Mouse (Mus musculus) neutrophil, adult 5-6 weeks (primary cell): Measurements from ENCODE around the gene Atg9a. TPM values are rescaled to one million over a fixed set of nuclear protein-coding genes. Genes with fewer than 3 reads are reported as not detected.
A peak's percentile ranks its signal among the peaks of the same experiment; 100 is the strongest.
"Not testable (repeated sequence)": the region's sequence is repeated elsewhere in the genome, so short reads cannot be mapped to it uniquely, and the experiment has no call there.

Experiments used
- ATAC-seq: fragments of 151-379, 151-347 bp; 2 replicates; pipeline ENCODE4 v1.8.0; 2017; ENCODE audit warnings: mild to moderate bottlenecking, moderate TSS enrichment; ENCODE audit not compliant: insufficient number of reproducible peaks, poor library complexity, low FRiP score, severe bottlenecking; ENCODE audit errors: extremely low read depth
- total RNA-seq: library from RNA; stranded (forward); fragments of 200-1000 nt; gene quantifications from 2 replicates; pipeline ENCODE4 v1.2.3, GENCODE M21; 2017

The Atg9a gene
- total RNA-seq: 18.2 and 26.2 TPM in 2 replicates

GRCm38 (mm10) chr1:75191622-75192402 lies at the start of gene Atg9a, which contains the start of gene Ankzf1:
Gene Atg9a, minus strand, starts transcription at chr1:75192196.
Gene Ankzf1, plus strand, starts transcription at chr1:75192151.
- peak; percentile 95 for ATAC-seq

GRCm38 (mm10) chr1:75239591-75239990 lies 47.6 kb upstream of the Atg9a start:
- ATAC-seq: no peak

GRCm38 (mm10) chr1:75236117-75237050 lies 44.4 kb upstream of the Atg9a start, which contains the start of gene Dnajb2:
Gene Dnajb2, plus strand, starts transcription at chr1:75236406.
- peak; percentile 69 for ATAC-seq

- ATAC-seq: peak; percentile 75
Measured at GRCm38 (mm10) chr1:75234606-75235005, 42.6 kb upstream of the Atg9a start.

- ATAC-seq: not testable (repeated sequence)
Measured at GRCm38 (mm10) chr1:75232489-75232888, 40.5 kb upstream of the Atg9a start.

GRCm38 (mm10) chr1:75231664-75232152 lies 39.7 kb upstream of the Atg9a start, which contains the start of gene A630095N17Rik:
Gene A630095N17Rik, minus strand, starts transcription at chr1:75232102.
- ATAC-seq: no peak

- ATAC-seq: no peak
Measured at GRCm38 (mm10) chr1:75231224-75231623, 39.2 kb upstream of the Atg9a start.

GRCm38 (mm10) chr1:75230335-75230994 lies 38.5 kb upstream of the Atg9a start:
- ATAC-seq: no peak

GRCm38 (mm10) chr1:75229158-75229557 lies 37.2 kb upstream of the Atg9a start:
- ATAC-seq: no peak

GRCm38 (mm10) chr1:75227653-75228052 lies 35.7 kb upstream of the Atg9a start:
- ATAC-seq: no peak

GRCm38 (mm10) chr1:75226138-75226537 lies 34.1 kb upstream of the Atg9a start:
- ATAC-seq: no peak

GRCm38 (mm10) chr1:75225473-75225872 lies 33.5 kb upstream of the Atg9a start:
- no peak for ATAC-seq

- no peak for ATAC-seq
Measured at GRCm38 (mm10) chr1:75223532-75223931, 31.5 kb upstream of the Atg9a start.

- ATAC-seq: no peak
Measured at GRCm38 (mm10) chr1:75222926-75223325, 30.9 kb upstream of the Atg9a start.

GRCm38 (mm10) chr1:75221538-75221937 lies 29.5 kb upstream of the Atg9a start:
- no peak for ATAC-seq

GRCm38 (mm10) chr1:75219531-75219930 lies 27.5 kb upstream of the Atg9a start, which contains the start of gene Tuba4a:
Gene Tuba4a, minus strand, starts transcription at chr1:75219865.
- ATAC-seq: no peak

- ATAC-seq: peak; percentile 86
Measured at GRCm38 (mm10) chr1:75219078-75219477, 27.1 kb upstream of the Atg9a start.

- ATAC-seq: peak; percentile 37; the same call in 1 of the 2 replicates
Measured at GRCm38 (mm10) chr1:75218227-75219001, 26.4 kb upstream of the Atg9a start.
